Mouse (Mus musculus) liver, postnatal 0 days (tissue): Measurements from ENCODE around the gene LTO1.

Experiments
- CTCF ChIP-seq: sonication (generic); IDR thresholded peaks from 2 replicates; pipeline ENCODE4 v1.5.1; 2016; ENCODE audit warnings: antibody characterized with exemption, low read depth
- EP300 ChIP-seq: IDR thresholded peaks from 2 replicates; pipeline ENCODE4 v1.6.1; 2016; ENCODE audit warnings: antibody characterized with exemption, low read depth, mild to moderate bottlenecking

- no peak for TF ChIP-seq CTCF
- no peak for TF ChIP-seq EP300
These were observed 51.0 kb downstream of the LTO1 start for GRCm38 (mm10) chr7:144965893-144966292.
